Mouse (Mus musculus) large intestine, adult 2 months (tissue): ENCODE data around the gene BC049730. TPM values are rescaled to one million over a fixed set of nuclear protein-coding genes. Genes with fewer than 3 reads are reported as not detected.
"Not testable (repeated sequence)": the region's sequence is repeated elsewhere in the genome, so short reads cannot be mapped to it uniquely, and the experiment has no call there.

Source experiments
- DNase-seq: peaks from one replicate; pipeline ENCODE4 v3.0.0-alpha.2; 2012; ENCODE audit warnings: low read depth, low spot score
- WGBS: fragments of 180-500 bp; shearing (Covaris S2); methylation state at CpG from one replicate; pipeline ENCODE4 v1.1.7; 2018; 5-methylcytosine and 5-hydroxymethylcytosine counted together
- polyA plus RNA-seq: library from polyadenylated mRNA; depleted of rRNA; stranded (reverse); fragments of >200 nt; gene quantifications from 2 replicates; pipeline ENCODE4 v1.2.3, GENCODE M21; 2012; rRNA removed

The BC049730 gene
- not detected in 2 replicates for polyA plus RNA-seq

DNA sequence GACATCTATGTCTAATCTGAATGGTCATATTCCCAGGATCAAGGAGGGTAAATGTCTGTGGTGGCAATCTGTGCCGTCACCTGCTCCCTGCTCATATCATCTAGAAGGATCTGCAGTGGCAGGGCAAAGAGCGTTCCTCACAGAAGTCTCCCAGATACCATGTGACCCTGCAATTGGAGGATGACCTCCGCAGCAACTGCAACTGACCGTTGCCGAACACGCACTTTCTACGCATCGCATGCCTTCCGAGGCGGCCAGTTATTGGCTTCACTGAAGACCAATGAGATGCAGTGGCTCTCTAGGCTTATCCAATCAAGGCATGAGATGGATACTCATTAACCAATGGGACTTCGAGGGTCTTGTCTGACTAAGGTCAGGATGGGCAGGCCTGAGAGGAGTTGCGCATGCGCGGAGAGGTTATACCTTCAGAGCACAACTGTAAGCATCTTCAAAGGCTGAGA lies at the start of gene BC049730:
BC049730 (plus strand) TSS at position 411 of the 461 bp plus-strand sequence.
- 91% methylated on average over 14 of the region's 14 CpGs for WGBS

GRCm38 (mm10) chr7:24659737-24660357 lies 49.2 kb upstream of the BC049730 start:
- WGBS, result 37% methylated on average over 12 of the region's 12 CpGs
- DNase-seq, result no peak

More for the DNA sequence above, at the start of gene BC049730:
- no peak for DNase-seq

- DNase-seq, result no peak
- 53% methylated on average over 17 of the region's 17 CpGs for WGBS
Measured at GRCm38 (mm10) chr7:24661118-24661904, 47.7 kb upstream of the BC049730 start.

DNA sequence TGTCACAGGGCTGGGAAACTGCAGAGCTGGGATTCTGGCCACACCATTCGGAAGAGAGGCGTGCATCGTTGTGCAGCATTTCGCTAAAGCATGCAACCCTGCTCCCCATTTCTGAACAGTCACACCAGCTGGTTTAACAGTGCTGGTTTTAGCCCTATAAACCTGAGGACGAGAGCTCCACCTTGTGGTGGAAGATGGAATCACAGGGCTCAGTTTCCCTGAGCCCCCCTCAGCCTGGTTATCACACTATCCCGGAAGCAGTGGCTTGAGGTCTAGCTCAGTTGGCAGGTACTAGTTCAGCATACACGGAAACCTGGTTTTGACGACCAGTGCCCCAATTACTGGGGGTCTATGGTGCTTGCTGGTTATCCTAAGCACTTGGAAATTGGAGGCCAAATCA lies 46.5 kb upstream of the BC049730 start:
- WGBS, result 8% methylated on average over 8 of the region's 8 CpGs
- no peak for DNase-seq

- WGBS, result 35% methylated on average over 8 of the region's 8 CpGs
- DNase-seq, result no peak
Measured at GRCm38 (mm10) chr7:24664301-24664700, 44.7 kb upstream of the BC049730 start.

DNA sequence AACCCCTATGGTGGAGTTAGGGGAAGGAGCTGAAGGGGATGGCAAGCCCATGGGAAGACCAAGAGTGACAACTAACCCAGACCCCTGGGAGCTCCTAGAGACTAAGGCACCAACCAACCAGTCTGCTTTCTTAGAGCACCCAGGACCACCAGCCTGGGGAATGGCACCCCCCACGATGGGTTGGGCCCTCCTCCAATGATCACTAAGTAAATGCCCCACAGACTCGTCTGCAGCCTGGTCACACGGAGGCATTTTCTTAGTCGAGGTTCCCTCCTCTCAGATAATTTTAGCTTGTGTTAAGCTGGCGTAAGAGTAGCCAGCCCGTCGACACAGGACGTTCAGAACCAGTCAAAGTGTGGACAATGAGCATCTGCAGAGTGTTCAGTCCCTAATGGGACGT lies 44.1 kb upstream of the BC049730 start:
- DNase-seq, result no peak
- 80% methylated on average over 9 of the region's 9 CpGs for WGBS

- DNase-seq, result no peak
- 89% methylated on average over 23 of the region's 23 CpGs for WGBS
Measured at GRCm38 (mm10) chr7:24671944-24672439, 37.0 kb upstream of the BC049730 start.

DNA sequence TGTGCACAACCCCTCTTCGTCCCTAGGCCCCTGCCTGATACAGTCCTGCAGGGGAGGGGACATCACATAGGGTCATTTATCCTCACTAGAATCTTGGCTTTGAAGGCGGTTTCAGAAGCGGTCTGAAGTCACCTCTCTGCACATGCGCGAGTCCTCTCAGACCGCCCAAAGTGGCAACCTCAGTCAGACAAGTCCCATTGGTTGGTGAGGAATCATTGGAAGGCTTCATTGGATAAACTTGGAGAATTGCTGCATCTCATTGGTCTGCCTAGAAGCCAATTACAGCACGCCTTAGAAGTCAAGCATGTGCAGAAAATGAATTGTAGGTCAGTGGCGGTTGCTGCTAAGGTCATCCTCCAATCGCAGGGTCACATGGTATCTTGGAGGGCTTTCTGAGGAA lies 32.5 kb upstream of the BC049730 start, which contains the start of gene Tex101:
Tex101 (minus strand) TSS at position 101 of the 400 bp plus-strand sequence.
- DNase-seq, result no peak
- 84% methylated on average over 9 of the region's 9 CpGs for WGBS

- 66% methylated on average over 7 of the region's 7 CpGs for WGBS
- not testable (repeated sequence) for DNase-seq
Measured at GRCm38 (mm10) chr7:24684121-24684520, 24.9 kb upstream of the BC049730 start.

GRCm38 (mm10) chr7:24687519-24687918 lies 21.5 kb upstream of the BC049730 start:
- WGBS, result 87% methylated on average over 10 of the region's 10 CpGs
- DNase-seq, result not testable (repeated sequence)

GRCm38 (mm10) chr7:24692693-24693092 lies 16.3 kb upstream of the BC049730 start:
- 80% methylated on average over 3 of the region's 3 CpGs for WGBS
- DNase-seq, result not testable (repeated sequence)

DNA sequence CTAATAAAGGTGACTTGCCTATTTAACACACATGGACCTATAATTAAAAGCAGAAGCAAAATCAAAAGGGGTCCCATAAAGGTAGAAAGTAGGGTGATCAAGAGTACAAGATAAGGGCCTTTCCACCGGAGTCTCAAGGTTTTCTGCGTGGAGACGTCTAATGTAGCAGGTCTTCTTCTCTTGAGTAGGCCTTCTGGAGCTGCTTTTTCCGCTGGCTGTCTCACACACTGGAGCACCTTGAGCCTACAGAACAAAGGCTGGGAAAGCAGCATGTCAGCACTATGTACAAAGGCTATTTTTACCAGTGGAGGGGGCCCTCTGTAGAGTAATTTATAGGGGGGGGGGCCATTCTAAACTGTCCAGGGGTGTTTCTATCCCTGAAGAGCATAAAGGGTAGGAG lies 11.2 kb upstream of the BC049730 start:
- 98% methylated on average over 4 of the region's 4 CpGs for WGBS
- DNase-seq, result not testable (repeated sequence)

DNA sequence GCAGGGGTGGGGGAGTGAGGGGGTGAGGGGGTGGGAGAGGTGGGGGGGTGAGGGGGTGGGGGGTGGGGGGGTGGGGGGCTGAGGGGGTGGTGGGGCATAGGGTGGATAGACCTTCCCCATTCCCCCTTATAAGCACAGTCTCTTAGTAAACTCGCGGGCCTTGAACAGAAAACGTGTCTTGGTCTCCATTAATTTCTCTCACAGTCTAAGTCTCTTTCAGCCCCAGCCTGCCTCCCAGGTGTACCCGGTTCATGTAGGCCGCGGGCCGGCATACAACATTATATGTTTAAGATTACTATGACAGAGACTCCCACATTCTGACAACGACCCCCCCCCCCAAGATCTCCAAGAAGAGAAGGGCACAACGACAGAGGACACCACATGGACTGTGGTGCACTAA lies 6.2 kb upstream of the BC049730 start:
- 76% methylated on average over 9 of the region's 9 CpGs for WGBS
- DNase-seq, result not testable (repeated sequence)

DNA sequence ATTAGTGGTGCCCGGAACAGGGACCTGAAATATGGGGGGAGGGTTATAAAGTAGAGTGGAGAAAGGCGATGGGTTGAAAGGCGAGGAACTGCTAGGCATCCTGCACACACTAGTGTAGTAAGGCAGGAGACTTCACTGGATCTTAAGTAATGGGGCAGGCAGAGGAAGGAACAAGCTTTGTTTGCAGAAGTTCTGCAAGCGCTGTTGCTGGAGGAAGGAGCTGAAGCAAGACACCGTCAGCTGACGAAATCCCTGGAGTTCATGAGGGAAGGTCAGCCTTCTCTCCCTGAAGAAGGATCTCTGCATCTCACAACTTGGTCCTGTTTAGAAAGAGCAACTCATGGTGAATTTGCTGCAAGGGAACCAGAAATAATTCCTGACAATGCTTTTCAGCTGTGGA lies 6.0 kb downstream of the BC049730 start:
- no peak for DNase-seq
- WGBS, result 55% methylated on average over 6 of the region's 6 CpGs

- 88% methylated on average over 11 of the region's 11 CpGs for WGBS
- not testable (repeated sequence) for DNase-seq
Measured at GRCm38 (mm10) chr7:24726808-24727207, 17.8 kb downstream of the BC049730 start, which contains the start of gene Gm4763. TSS of gene Gm4763 (minus strand) at chr7:24726908.

DNA sequence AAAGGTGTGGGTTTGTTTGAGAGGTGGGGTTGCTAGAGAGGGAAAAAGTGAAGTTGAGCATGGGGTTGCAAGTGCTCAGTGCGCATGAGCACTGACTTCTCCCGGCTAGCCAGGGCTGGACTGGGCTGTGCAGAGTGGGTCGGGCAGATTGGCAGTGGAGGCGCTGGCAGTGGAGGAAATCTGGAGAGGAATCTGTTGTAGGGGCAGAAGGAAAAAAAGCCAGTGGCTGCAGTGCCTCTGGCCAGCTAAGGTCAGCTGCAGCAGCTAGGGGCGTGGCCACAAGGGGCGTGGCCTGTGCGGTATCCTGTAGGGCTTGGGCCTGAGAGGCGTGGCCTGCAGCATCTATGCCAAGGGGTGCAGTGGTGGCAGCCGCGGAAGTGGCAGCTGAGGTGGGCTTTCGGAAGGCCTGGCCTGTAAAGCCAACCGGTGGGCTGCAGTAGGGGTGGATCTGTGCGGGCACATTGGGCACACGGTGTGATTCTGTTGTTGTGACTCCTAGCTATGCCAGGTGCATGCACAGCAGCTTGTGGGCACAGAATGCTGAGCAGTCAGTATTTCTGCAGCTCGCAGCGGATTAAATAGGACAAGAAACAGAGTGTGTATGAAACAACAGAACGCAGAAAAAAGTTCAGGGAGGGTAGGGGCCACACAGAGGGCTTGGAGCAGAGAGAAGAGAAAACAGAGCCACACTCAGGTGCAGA lies 27.1 kb downstream of the BC049730 start:
- no peak for DNase-seq
- 19% methylated on average over 17 of the region's 17 CpGs for WGBS

GRCm38 (mm10) chr7:24750695-24751094 lies 41.7 kb downstream of the BC049730 start:
- 25% methylated on average over 4 of the region's 4 CpGs for WGBS
- DNase-seq, result no peak

DNA sequence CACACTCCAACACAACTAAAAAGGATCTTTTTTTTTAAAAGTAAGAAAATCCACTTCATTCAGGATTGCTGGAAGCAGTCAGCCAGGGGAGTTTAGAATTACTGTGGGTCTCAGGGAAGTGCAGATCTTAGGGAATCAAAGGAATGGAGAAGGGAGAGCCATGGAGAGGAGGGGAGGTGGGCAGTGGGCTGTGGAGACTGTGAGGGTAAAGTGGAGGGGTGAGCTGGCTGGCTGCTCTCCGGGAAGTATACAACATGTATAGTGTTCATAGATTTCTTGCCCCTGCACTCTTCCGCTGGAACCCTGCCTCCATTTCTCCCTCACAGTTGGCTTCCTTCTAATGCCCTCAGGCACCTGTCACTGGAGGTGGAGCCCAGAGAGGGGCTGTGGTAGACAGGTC lies 42.6 kb downstream of the BC049730 start:
- DNase-seq, result no peak
- 92% methylated on average over 2 of the region's 2 CpGs for WGBS

DNA sequence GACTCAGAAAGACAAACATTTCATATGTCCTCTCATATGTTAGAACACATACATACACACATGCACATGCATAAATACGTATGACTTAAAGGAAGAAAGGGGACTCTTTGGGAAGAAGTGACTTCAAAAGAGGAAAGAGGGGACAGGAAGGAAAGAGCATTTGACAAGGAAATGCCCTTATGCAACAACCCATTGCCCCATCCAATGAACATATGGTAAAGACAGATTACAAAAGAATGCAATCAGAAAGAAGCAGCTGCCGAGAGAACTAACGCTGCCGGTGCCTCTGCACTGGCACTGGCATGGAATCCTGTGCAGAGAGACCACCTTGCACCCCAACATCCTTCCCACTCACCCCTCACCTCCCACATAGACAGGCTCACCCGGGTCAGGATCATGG lies 44.4 kb downstream of the BC049730 start:
- WGBS, result 64% methylated on average over 5 of the region's 5 CpGs
- no peak for DNase-seq

- 68% methylated on average over 1 of the region's 1 CpGs for WGBS
- no peak for DNase-seq
Measured at GRCm38 (mm10) chr7:24758520-24758919, 49.5 kb downstream of the BC049730 start.
